Mouse (Mus musculus) ES-Bruce4 (cell line): Measurements from ENCODE around the gene Mboat1. TPM values are rescaled to one million over a fixed set of nuclear protein-coding genes. Genes with fewer than 3 reads are reported as not detected.

ENCODE experiments used
- H3K27ac ChIP-seq: 2 replicates; pipeline ENCODE4 v1.5.1; 2012; ENCODE audit warnings: low read length, inconsistent platforms; ENCODE audit not compliant: insufficient read depth
- H3K27me3 ChIP-seq: 2 replicates; pipeline ENCODE4 v1.6.1; 2012; ENCODE audit warnings: mild to moderate bottlenecking, low read length, inconsistent platforms; ENCODE audit not compliant: control insufficient read depth, poor library complexity, insufficient read depth, severe bottlenecking
- H3K36me3 ChIP-seq: 2 replicates; pipeline ENCODE4 v1.6.1; 2012; ENCODE audit warnings: inconsistent platforms, mild to moderate bottlenecking, low read length, moderate library complexity; ENCODE audit not compliant: control insufficient read depth, poor library complexity, insufficient read depth, severe bottlenecking
- H3K4me1 ChIP-seq: one replicate; pipeline ENCODE4 v1.8.1; 2011; ENCODE audit warnings: low read length; ENCODE audit not compliant: control insufficient read depth, insufficient read depth
- H3K4me3 ChIP-seq: 2 replicates; pipeline ENCODE4 v1.5.1; 2011; ENCODE audit warnings: low read depth, mild to moderate bottlenecking, low read length
- H3K9ac ChIP-seq: 2 replicates; pipeline ENCODE4 v1.6.1; 2012; ENCODE audit warnings: low read depth, mild to moderate bottlenecking, inconsistent platforms; ENCODE audit not compliant: poor library complexity, severe bottlenecking
- H3K9me3 ChIP-seq: replicated peaks from 2 replicates; pipeline ENCODE4 v1.6.1; 2012; ENCODE audit warnings: mild to moderate bottlenecking, low read length, inconsistent platforms; ENCODE audit not compliant: control insufficient read depth, poor library complexity, insufficient read depth, severe bottlenecking
- CTCF ChIP-seq: IDR thresholded peaks from one replicate; pipeline ENCODE4 v1.8.1; 2011; ENCODE audit warnings: low read depth, low read length
- EP300 ChIP-seq: IDR thresholded peaks from 2 replicates; pipeline ENCODE4 v1.6.1; 2011; ENCODE audit warnings: low read depth, low read length; ENCODE audit not compliant: insufficient read depth
- POLR2A ChIP-seq: IDR thresholded peaks from one replicate; pipeline ENCODE4 v1.8.1; 2011; ENCODE audit warnings: low read length; ENCODE audit not compliant: insufficient read depth
- polyA plus RNA-seq: library from polyadenylated mRNA; stranded (reverse); fragments of >200 nt; gene quantifications from 2 replicates; pipeline ENCODE4 v1.2.4, GENCODE M21; 2011; ENCODE audit warnings: low read depth; ENCODE audit not compliant: missing spikeins, insufficient read depth, insufficient read length

Gene Mboat1
- polyA plus RNA-seq, 1 experiment, result 6.2 TPM

GRCm38 (mm10) chr13:30221316-30221715 lies 85.0 kb downstream of the Mboat1 start:
- TF ChIP-seq POLR2A (no peak), CTCF (no peak), EP300 (no peak)
- Histone ChIP-seq H3K4me3 (no peak overlapping the region), H3K27me3 (no peaks in the 10 kb centered on the region), H3K9me3 (no peaks in the 10 kb centered on the region), H3K9ac (no peak overlapping the region), H3K4me1 (no peaks in the 10 kb centered on the region), H3K36me3 (no peaks in the 10 kb centered on the region), H3K27ac (no peak overlapping the region)

- TF ChIP-seq EP300 (no peak), CTCF (no peak), POLR2A (no peak)
- Histone ChIP-seq H3K36me3 (no peaks in the 10 kb centered on the region), H3K9ac (no peak overlapping the region), H3K4me1 (no peaks in the 10 kb centered on the region), H3K4me3 (no peak overlapping the region), H3K27me3 (no peaks in the 10 kb centered on the region), H3K9me3 (no peaks in the 10 kb centered on the region), H3K27ac (no peak overlapping the region)
Observed at GRCm38 (mm10) chr13:30224114-30224513, 87.8 kb downstream of the Mboat1 start.

- no peak overlapping the region for H3K4me3 ChIP-seq
- no peak overlapping the region for H3K9ac ChIP-seq
- no peaks in the 10 kb centered on the region for H3K36me3 ChIP-seq
- H3K27ac ChIP-seq, result no peak overlapping the region
- TF ChIP-seq CTCF, result peak; percentile 1
- TF ChIP-seq POLR2A, result no peak
- TF ChIP-seq EP300, result no peak
- H3K27me3 ChIP-seq, result no peaks in the 10 kb centered on the region
- H3K9me3 ChIP-seq, result no peaks in the 10 kb centered on the region
- no peaks in the 10 kb centered on the region for H3K4me1 ChIP-seq
Observed at GRCm38 (mm10) chr13:30224659-30225058, 88.4 kb downstream of the Mboat1 start.

- H3K4me1 ChIP-seq, result no peaks in the 10 kb centered on the region
- no peaks in the 10 kb centered on the region for H3K27me3 ChIP-seq
- TF ChIP-seq EP300 (no peak), CTCF (no peak), POLR2A (no peak)
- H3K36me3 ChIP-seq, result no peaks in the 10 kb centered on the region
- H3K27ac ChIP-seq, result no peak overlapping the region
- no peaks in the 10 kb centered on the region for H3K9me3 ChIP-seq
- no peak overlapping the region for H3K9ac ChIP-seq
- no peak overlapping the region for H3K4me3 ChIP-seq
Observed at GRCm38 (mm10) chr13:30228762-30229161, 92.5 kb downstream of the Mboat1 start.

GRCm38 (mm10) chr13:30229625-30230139 lies 93.4 kb downstream of the Mboat1 start:
- Histone ChIP-seq H3K36me3 (no peaks in the 10 kb centered on the region), H3K9me3 (no peaks in the 10 kb centered on the region), H3K4me3 (no peak overlapping the region), H3K4me1 (no peaks in the 10 kb centered on the region), H3K9ac (no peak overlapping the region), H3K27ac (no peak overlapping the region), H3K27me3 (no peaks in the 10 kb centered on the region)
- TF ChIP-seq POLR2A (no peak), EP300 (no peak), CTCF (no peak)

- H3K36me3 ChIP-seq, result no peaks in the 10 kb centered on the region
- H3K27ac ChIP-seq, result no peak overlapping the region
- no peak for TF ChIP-seq EP300
- no peak for TF ChIP-seq POLR2A
- TF ChIP-seq CTCF, result no peak
- no peaks in the 10 kb centered on the region for H3K9me3 ChIP-seq
- H3K9ac ChIP-seq, result no peak overlapping the region
- H3K27me3 ChIP-seq, result no peaks in the 10 kb centered on the region
- no peak overlapping the region for H3K4me3 ChIP-seq
- H3K4me1 ChIP-seq, result no peaks in the 10 kb centered on the region
Observed at GRCm38 (mm10) chr13:30235056-30235750, 98.9 kb downstream of the Mboat1 start.
